Comparison of ENCODE assay signal across 10 mouse cellular contexts in genomic region chr10:120272270-120272883, GRCm38 (mm10). TPM values are rescaled to one million over a fixed set of nuclear protein-coding genes. Genes with fewer than 3 reads are reported as not detected.
DNase-seq lines count a peak whose midpoint lies in the region; ATAC-seq and TF ChIP-seq lines count a peak whose summit lies in the region.
"Had no signal": no experiment of that assay in that cellular context is flagged by ENCODE, and none has a peak within 500 bp of the region (broad histone marks: within the 10 kb centered on the region; RNA-seq: fewer than 3 reads in every experiment).

No protein-coding gene starts in this region.

- H3K4me3 ChIP-seq in kidney, embryonic 15.5 days (replicated peaks): peak overlapping the region; percentile 29
- peak overlapping the region; percentile 46 for H3K4me3 ChIP-seq in embryonic facial prominence, embryonic 10.5 days
- peak overlapping the region; percentile 29 for H3K4me3 ChIP-seq in hindbrain, postnatal 0 days (ENCODE audit: low read length)
- H3K4me3 ChIP-seq in midbrain, embryonic 16.5 days (ENCODE audit: low read depth, low read length): peak overlapping the region; percentile 35
- H3K4me3 ChIP-seq: erythroblast, embryonic 14.5 days had no signal

- DNase-seq in kidney, adult 18-20 months: no peak
- peak; percentile 73 for DNase-seq in embryonic facial prominence, embryonic 10.5 days (ENCODE audit: low spot score)
- DNase-seq in hindbrain, postnatal 0 days (ENCODE audit: low spot score): peak; percentile 55
- no peak for DNase-seq in gastrocnemius, postnatal 4 days (ENCODE audit: low spot score in 2 of 2)
- DNase-seq in thymus, postnatal 14 days: no peak

- H3K36me3 ChIP-seq in kidney, embryonic 15.5 days: no peaks in the 10 kb centered on the region
- H3K36me3 ChIP-seq in embryonic facial prominence, embryonic 10.5 days (replicated peaks): no peaks in the 10 kb centered on the region
- no peaks in the 10 kb centered on the region for H3K36me3 ChIP-seq in hindbrain, postnatal 0 days (ENCODE audit: insufficient read depth, low read length)
- H3K36me3 ChIP-seq in midbrain, embryonic 16.5 days (ENCODE audit: control insufficient read depth, insufficient read depth, low read length): no peaks in the 10 kb centered on the region
- H3K36me3 ChIP-seq: G1E had no signal

- H3K9me3 ChIP-seq in kidney, embryonic 15.5 days (replicated peaks): no peaks in the 10 kb centered on the region
- no peaks in the 10 kb centered on the region for H3K9me3 ChIP-seq in embryonic facial prominence, embryonic 10.5 days
- no peaks in the 10 kb centered on the region for H3K9me3 ChIP-seq in hindbrain, postnatal 0 days (ENCODE audit: low read length)
- no peaks in the 10 kb centered on the region for H3K9me3 ChIP-seq in midbrain, embryonic 16.5 days (replicated peaks; ENCODE audit: control insufficient read depth, low read length, poor library complexity, severe bottlenecking)

- WGBS in kidney, embryonic 15.5 days: 6% methylated on average over 19 of the region's 19 CpGs
- 15% methylated on average over 19 of the region's 19 CpGs for WGBS in embryonic facial prominence, embryonic 10.5 days
- 7% methylated on average over 19 of the region's 19 CpGs for WGBS in hindbrain, postnatal 0 days
- WGBS in midbrain, embryonic 16.5 days: 6% methylated on average over 19 of the region's 19 CpGs

- H3K4me2 ChIP-seq in kidney, embryonic 15.5 days: peak overlapping the region; percentile 62
- peak overlapping the region; percentile 64 for H3K4me2 ChIP-seq in hindbrain, postnatal 0 days (ENCODE audit: low read depth, low read length)
- H3K4me2 ChIP-seq in midbrain, embryonic 16.5 days (ENCODE audit: low read length): peak overlapping the region; percentile 71

- peak; percentile 9; the same call in 1 of the 2 replicates for TF ChIP-seq CTCF in hindbrain, postnatal 0 days (IDR thresholded peaks at IDR 0.05; ENCODE audit: low read depth)

- peak overlapping the region; percentile 36; the same call in 1 of the 2 replicates for H3K9ac ChIP-seq in kidney, embryonic 15.5 days
- H3K9ac ChIP-seq in hindbrain, postnatal 0 days (replicated peaks; ENCODE audit: low read length): peak overlapping the region; percentile 37; the same call in 1 of the 2 replicates
- H3K9ac ChIP-seq in midbrain, embryonic 16.5 days (ENCODE audit: low read depth, low read length): 0 out of 2 replicates have a peak overlapping the region, but pooled peaks have one; percentile 42

- H3K4me1 ChIP-seq in kidney, embryonic 15.5 days: peaks cover 43% of the 10 kb centered on the region
- peaks cover 67% of the 10 kb centered on the region for H3K4me1 ChIP-seq in embryonic facial prominence, embryonic 10.5 days
- peaks cover 8% of the 10 kb centered on the region; the same call in 1 of the 2 replicates for H3K4me1 ChIP-seq in hindbrain, postnatal 0 days (ENCODE audit: insufficient read depth, low read length)
- H3K4me1 ChIP-seq in midbrain, embryonic 16.5 days (ENCODE audit: control insufficient read depth, insufficient read depth, low read length): peaks cover 5% of the 10 kb centered on the region; the same call in 1 of the 2 replicates

- peak; percentile 68 for ATAC-seq in kidney, embryonic 15.5 days (replicated peaks; ENCODE audit: low FRiP score)
- 0 out of 2 replicates have a peak, but pooled peaks have one; percentile 56 for ATAC-seq in hindbrain, postnatal 0 days
- ATAC-seq in midbrain, embryonic 16.5 days: peak; percentile 71; the same call in 1 of the 2 replicates
- no peak for ATAC-seq in erythroblast, adult 5-6 weeks (replicated peaks; ENCODE audit: low FRiP score, poor library complexity, severe bottlenecking)

- H3K27ac ChIP-seq in kidney, embryonic 15.5 days: peak overlapping the region; percentile 79
- peak overlapping the region; percentile 84 for H3K27ac ChIP-seq in embryonic facial prominence, embryonic 10.5 days (replicated peaks)
- no peak overlapping the region for H3K27ac ChIP-seq in hindbrain, postnatal 0 days
- H3K27ac ChIP-seq in midbrain, embryonic 16.5 days (ENCODE audit: low read length): no peak overlapping the region

- no peaks in the 10 kb centered on the region for H3K27me3 ChIP-seq in kidney, embryonic 15.5 days
- H3K27me3 ChIP-seq in embryonic facial prominence, embryonic 10.5 days (replicated peaks; ENCODE audit: low read depth, poor library complexity, severe bottlenecking): no peaks in the 10 kb centered on the region
- no peaks in the 10 kb centered on the region for H3K27me3 ChIP-seq in hindbrain, postnatal 0 days (ENCODE audit: insufficient read depth, low read length)
- H3K27me3 ChIP-seq in midbrain, embryonic 16.5 days (ENCODE audit: control insufficient read depth, insufficient read depth, low read depth, low read length): no peaks in the 10 kb centered on the region

RNA-seq across cellular contexts. Expression of gene Llph, which starts 45.5 kb away (rescaled TPM):
- polyA plus RNA-seq in kidney, embryonic 15.5 days (2015; fragmentation: Nextera tagmentation; extraction: Ambion mirVana): 52.0 and 56.8 TPM in 2 replicates
- 68.1 and 70.4 TPM in 2 replicates for polyA plus RNA-seq in embryonic facial prominence, embryonic 10.5 days (2016; fragmentation: Nextera tagmentation; extraction: Ambion mirVana)
- total RNA-seq in hindbrain, postnatal 0 days (2014; rRNA removed): 3.8 and 4.1 TPM in 2 replicates
- polyA plus RNA-seq in hindbrain, postnatal 0 days (2015; fragmentation: Nextera tagmentation; extraction: Ambion mirVana): 37.0 and 43.3 TPM in 2 replicates
- polyA plus RNA-seq in midbrain, embryonic 16.5 days (2015; fragmentation: Nextera tagmentation; extraction: Ambion mirVana): 31.8 and 32.7 TPM in 2 replicates
- total RNA-seq in gastrocnemius, postnatal 4 days (2021): 10 to 100 TPM; 18.9 to 19.6 TPM
- total RNA-seq in erythroblast, adult 5-6 weeks (2015; ENCODE audit: low replicate concordance): 14.8 and 17.6 TPM in 2 replicates
- 15.8 and 27.3 TPM in 2 replicates for total RNA-seq in erythroblast, adult 5-6 weeks (2017; ENCODE audit: low replicate concordance)

Comparison
In these comparisons a context has a peak if more than half of its experiments do, and no peak if none do; other contexts are left out.
1. H3K27ac ChIP-seq: peak in kidney, embryonic 15.5 days (single experiment) and embryonic facial prominence, embryonic 10.5 days (single experiment); none in hindbrain, postnatal 0 days (single experiment) and midbrain, embryonic 16.5 days (single experiment).
2. DNase-seq: peak in embryonic facial prominence, embryonic 10.5 days (single experiment) and hindbrain, postnatal 0 days (single experiment); none in kidney, adult 18-20 months (single experiment), gastrocnemius, postnatal 4 days (0 of 2) and thymus, postnatal 14 days (single experiment).
3. Peak in every context shown above with its lines, with median percentiles within 50 percentile points of each other: H3K4me2 ChIP-seq, H3K4me3 ChIP-seq and H3K9ac ChIP-seq.